Mouse (Mus musculus) A20 (cell line): ENCODE measurements around the gene Gm11639.

Experiments
- DNase-seq: peaks from one replicate; pipeline ENCODE4 v3.0.0-alpha.2; 2011; ENCODE audit warnings: low read depth, low spot score

Gene Gm11639

DNA sequence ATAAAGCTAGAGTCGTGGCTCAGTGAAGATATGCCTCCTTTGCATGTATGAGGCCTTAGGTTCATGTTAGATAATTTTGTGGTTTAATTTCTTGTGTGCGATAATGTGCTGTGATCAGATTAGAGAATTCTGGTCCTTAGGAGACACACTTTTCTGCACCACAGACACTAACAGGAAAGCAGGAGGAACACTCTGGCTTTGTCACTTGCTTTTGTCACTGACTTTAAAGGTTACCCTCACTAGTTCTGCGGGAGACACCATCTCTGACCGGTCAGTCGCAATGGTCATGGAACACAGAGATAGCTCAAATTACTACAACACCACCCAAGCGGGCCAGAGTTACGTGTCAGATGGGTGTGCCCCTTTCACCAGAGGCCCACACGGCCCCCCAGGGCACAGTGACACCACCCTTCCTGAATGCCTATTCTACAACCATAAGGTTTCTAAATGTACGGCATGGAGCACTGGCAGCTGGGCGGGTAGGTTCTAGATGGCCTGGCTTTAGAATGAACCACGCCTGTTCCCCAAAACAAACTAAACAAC, 466.9 kb downstream of the Gm11639 start:
- no peak for DNase-seq

DNA sequence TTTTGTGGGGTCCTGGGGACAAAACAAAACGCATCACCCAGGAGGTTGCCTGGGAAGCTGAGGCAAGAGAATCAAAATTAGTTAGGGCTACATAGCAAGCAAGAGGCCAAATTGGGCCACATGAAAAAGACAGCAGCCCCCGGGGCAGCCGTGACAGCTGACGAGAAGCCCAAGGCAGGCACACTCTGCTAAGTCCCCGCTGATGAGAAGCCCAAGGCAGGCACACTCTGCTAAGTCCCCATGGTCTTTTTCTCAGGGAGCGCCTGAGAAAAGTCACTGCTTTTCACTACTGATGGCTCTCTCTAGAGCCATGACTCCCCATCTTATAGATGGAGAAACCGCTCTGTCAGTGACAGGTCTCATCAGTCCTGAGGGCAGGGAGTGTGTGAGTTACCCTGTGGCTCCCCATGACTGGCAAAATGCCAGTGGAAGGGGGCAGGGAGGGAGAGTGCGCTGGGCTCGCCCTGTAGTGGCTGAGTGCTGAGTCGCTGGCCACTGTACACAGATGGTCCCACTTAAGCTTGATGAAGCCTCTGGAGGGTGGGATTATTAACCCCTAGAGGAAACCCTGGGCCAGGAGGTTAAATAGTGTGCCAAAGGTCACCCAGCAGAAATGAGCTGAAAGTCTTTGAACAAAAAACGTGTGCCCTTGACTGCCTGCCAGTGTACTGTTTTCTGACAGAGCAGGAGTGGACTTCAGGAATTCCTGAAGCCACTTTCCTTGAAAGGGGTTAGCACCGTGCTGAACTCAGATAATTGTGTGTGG, 467.7 kb downstream of the Gm11639 start:
- DNase-seq: no peak

DNA sequence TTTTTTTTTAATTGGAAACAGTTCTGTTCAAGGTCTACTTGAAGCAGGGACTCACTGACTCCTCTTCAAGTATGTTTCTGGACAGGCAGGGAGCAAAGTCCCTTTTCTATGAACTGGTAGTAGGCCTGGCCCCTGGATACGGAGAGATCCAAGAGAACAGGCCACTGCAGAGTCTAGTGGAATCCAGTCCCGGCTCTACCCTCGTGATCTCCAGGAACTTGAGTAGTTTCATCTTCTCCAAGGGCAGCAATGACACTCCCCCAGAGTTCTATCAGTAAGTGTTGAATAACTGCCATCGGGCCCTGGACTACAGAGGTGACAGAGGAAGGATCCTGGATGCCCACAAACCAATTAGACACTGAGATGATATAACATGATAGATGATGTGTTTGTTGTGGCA, 470.4 kb downstream of the Gm11639 start:
- DNase-seq: no peak

DNA sequence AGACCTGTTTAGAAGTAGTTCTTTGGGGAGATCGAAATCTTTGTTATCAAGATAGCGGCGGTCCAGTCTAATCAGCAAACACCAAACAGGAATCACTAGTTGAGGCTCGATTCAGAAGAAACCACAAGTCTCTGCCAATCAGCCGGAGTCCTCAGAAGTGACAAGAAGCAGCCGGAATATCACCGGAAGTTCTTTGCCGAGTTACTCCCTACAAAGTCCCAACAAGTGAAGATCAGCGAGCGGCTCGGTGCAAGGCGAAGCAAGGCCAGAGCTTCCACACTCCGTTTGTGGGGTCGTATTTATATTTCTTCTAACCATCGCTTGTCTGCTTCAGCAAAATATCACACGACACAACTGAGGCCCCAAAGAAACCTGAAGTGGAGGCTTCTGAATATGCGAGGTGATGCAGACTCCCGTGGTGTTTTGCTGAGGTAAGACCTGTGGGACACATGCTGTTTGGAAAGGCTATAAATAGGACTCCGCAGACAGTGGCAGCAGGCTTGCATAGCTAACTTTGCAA, 471.3 kb downstream of the Gm11639 start:
- no peak for DNase-seq

DNA sequence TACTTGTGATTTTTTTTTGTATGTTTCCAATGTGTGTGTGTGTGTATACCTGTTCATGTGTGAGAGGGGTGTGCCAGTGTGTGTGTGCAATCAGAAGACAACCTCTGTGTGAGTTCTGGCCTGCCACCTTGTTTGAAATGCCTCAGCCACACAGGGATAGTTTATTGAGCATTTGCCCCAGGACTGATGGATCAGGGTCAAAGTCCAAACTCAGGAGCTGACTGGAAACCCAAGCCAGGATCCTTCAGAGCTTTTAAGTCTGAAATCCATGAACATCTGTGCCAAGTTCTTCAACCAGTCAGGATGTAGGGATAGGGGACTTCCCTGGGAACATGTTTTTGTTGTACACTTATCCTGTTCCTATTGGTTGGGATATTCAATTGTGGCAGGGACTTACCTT, 472.5 kb downstream of the Gm11639 start:
- DNase-seq: no peak

DNA sequence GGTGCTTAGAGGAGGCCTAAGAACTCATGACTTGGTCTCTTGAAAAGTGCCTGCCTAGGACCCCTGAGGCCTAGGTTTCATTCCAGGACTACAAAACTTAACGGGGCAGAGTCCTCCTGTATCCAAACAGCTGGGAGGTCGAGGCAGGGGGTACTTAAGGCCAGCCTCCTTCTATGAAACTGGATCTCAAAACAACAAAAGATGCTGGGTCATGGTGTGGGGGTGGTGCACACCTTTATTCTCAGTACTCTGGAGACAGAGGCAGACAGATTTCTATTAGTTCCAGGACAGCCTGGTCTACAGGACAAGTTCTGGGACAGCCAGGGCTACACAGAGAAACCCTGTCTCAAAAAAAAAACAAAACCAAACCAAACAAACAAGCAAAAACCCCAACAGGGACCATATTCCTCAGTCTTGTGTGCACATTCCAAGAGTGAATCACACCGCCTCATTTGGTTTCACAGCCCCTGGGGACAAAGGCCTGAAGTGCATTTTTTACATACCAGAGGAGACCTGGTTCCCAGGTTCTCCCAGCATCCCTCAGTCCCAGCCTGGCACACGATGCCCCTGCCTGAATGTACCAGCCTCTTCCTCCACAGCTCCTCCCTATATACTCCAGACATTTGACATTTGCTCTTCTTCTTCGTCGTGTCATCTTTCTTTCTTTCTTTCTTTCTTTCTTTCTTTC, 474.3 kb downstream of the Gm11639 start:
- no peak for DNase-seq

DNA sequence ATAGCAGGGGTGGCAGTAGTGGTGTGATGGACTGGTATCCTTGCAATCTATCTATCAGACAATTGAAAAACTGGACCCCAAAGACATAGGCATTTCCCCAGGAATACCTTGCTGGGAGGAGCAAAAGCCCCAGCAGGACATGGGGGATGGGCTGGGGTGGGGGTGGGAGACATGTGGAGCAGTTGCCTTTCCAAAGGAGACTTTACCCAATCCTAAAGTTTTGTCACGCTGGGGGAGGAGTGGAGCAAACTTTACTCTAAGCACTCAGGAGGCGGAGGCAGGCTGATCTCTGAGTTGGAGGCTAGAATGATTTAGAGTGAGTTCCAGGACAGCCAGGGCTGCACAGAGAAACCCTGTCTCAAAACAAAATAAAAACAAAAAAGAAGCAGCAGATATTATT, 475.9 kb downstream of the Gm11639 start:
- no peak for DNase-seq

DNA sequence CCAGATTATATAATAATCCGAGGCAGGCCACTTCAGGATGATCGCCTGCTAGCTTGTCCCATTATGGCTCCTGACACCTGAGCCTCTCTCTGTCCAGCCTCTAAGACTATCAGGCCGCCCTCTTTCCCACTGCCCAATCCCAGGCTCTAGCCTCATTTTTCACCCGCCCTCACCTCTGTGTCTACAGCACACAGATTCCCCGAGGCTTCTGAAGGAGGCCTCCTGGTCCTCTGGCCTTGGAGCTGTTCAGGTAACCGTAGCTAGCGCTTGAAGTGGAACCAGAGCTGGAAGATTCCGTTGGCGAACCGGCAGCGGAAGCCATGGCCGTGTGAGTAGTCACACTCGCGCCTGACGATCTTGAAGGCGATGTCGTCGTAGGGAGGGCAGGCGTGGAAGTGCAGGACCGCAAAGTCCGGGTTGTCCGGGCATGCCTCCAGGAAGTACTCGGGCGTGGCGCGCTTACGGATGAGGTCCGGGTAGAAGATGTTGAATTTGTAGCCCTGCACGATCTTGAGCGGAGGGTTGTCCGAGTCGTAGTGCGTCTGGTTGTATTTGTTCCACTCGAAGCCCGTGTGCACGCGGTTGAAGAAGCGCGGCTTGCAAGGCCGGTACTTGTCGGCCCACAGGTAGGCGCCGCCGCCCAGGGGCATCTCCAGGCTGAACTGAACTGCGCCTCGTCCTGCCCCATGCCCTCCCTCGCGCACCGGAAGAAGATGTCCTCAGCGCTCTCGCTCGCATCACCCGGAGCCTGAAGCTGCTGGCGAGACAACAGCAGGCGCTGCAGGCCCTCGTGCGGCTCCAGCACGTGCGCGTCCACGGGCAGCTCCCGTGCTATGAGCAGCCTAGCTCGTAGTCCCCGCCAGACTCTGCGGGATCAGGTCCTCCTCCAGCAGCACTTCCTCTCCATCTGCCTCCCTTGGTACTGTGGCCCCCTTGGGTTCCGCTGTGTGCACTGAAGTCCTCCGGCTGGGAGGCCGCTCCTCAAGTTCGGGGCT, 479.3 kb downstream of the Gm11639 start:
- DNase-seq: no peak

DNA sequence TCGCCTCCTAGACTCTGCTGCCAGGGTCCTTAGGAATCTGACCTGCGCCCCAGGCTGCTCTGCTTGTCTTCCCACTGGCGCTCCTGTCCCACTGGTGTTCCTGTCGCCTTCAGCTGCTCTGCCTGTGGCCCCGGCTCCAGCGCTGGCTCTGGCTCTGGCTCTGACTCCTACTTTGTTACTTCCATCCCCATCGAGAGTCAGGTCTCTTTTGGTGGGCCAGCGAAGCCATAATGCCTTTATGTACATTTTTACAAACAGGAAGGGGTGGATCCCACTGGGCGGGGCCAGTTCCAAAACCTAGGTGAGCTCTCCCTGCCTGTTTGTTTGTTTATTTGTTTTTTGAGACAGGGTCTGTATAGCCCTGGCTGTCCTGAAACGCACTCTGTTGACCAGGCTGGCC, 481.3 kb downstream of the Gm11639 start:
- DNase-seq: no peak
